Mouse (Mus musculus) ES-E14 (cell line): ENCODE results near the gene Slc22a3. TPM values are rescaled to one million over a fixed set of nuclear protein-coding genes. Genes with fewer than 3 reads are reported as not detected.

Source experiments
- DNase-seq: peaks from one replicate; pipeline ENCODE4 v3.0.0-alpha.2; 2013; ENCODE audit warnings: low read depth, low spot score
- H3K27ac ChIP-seq: 2 replicates; pipeline ENCODE4 v1.5.1; 2012; ENCODE audit warnings: low read depth, mild to moderate bottlenecking, low read length, moderate library complexity, mixed read lengths; ENCODE audit not compliant: poor library complexity, insufficient read depth, severe bottlenecking
- H3K36me3 ChIP-seq: 2 replicates; pipeline ENCODE4 v1.6.1; 2012; ENCODE audit warnings: mild to moderate bottlenecking, low read length, moderate library complexity, mixed read lengths; ENCODE audit not compliant: control insufficient read depth, poor library complexity, insufficient read depth, severe bottlenecking
- H3K4me1 ChIP-seq, 2 experiments: fragments of 150-350 bp in 1 of 2; sonication (generic) in 1 of 2; 2 replicates each; pipeline ENCODE4 v1.6.1; 2012; ENCODE audit warnings: low read length in 2 of 2, mild to moderate bottlenecking in 1 of 2, mixed read lengths in 1 of 2; ENCODE audit not compliant: control insufficient read depth in 2 of 2, insufficient read depth in 2 of 2, poor library complexity in 1 of 2
- H3K4me3 ChIP-seq, 2 experiments: fragments of 150-350 bp in 1 of 2; sonication (generic) in 1 of 2; 2 replicates each; pipeline ENCODE4 v1.5.1; 2012; ENCODE audit warnings: low read length in 2 of 2, low read depth in 1 of 2, mild to moderate bottlenecking in 1 of 2, mixed read lengths in 1 of 2; ENCODE audit not compliant: insufficient read depth in 1 of 2, poor library complexity in 1 of 2, severe bottlenecking in 1 of 2
- H3K9ac ChIP-seq: 2 replicates; pipeline ENCODE4 v1.6.1; 2012; ENCODE audit warnings: low read depth, mild to moderate bottlenecking, low read length, mixed read lengths; ENCODE audit not compliant: poor library complexity, insufficient read depth, severe bottlenecking
- H3K9me3 ChIP-seq: fragments of 150-350 bp; sonication (generic); 2 replicates; pipeline ENCODE4 v1.6.1; 2012; ENCODE audit warnings: low read depth, mild to moderate bottlenecking, low read length; ENCODE audit not compliant: control insufficient read depth, insufficient read depth
- CHD2 ChIP-seq: IDR thresholded peaks from 2 replicates; pipeline ENCODE4 v1.6.1; 2014; ENCODE audit warnings: mild to moderate bottlenecking, low read depth, low read length, inconsistent platforms
- HCFC1 ChIP-seq: IDR thresholded peaks from 2 replicates; pipeline ENCODE4 v1.6.1; 2012; ENCODE audit warnings: low read length, inconsistent platforms, borderline replicate concordance; ENCODE audit not compliant: insufficient read depth
- MAFK ChIP-seq: IDR thresholded peaks from 2 replicates; pipeline ENCODE4 v1.6.1; 2014; ENCODE audit warnings: mild to moderate bottlenecking, low read depth, low read length, inconsistent platforms; ENCODE audit not compliant: insufficient read depth
- ZC3H11A ChIP-seq: IDR thresholded peaks from 2 replicates; pipeline ENCODE4 v1.6.1; 2012; ENCODE audit warnings: low read depth, mild to moderate bottlenecking, inconsistent platforms, low read length, borderline replicate concordance
- ZNF384 ChIP-seq: IDR thresholded peaks from 2 replicates; pipeline ENCODE4 v1.6.1; 2012; ENCODE audit warnings: low read depth, low read length, inconsistent platforms
- in situ Hi-C, 2 experiments: fragments of 600-800 bp; cut with MboI; formaldehyde crosslinking; loops; one replicate each; pipeline ENCODE4 v1.15.1; 2025; ENCODE audit warnings: low sequenced_read_pairs in 2 of 2, inconsistent platforms in 1 of 2; ENCODE audit not compliant: unreplicated experiment in 2 of 2
- total RNA-seq: library from RNA; depleted of rRNA; stranded (reverse); fragments of 300-350 nt; gene quantifications from 2 replicates; pipeline ENCODE4 v1.2.3, GENCODE M21; 2012; rRNA removed

Gene Slc22a3
- total RNA-seq, 1 experiment = 0.22 TPM

GRCm38 (mm10) chr17:12371310-12371925 is 136.1 kb downstream of the Slc22a3 start:
- in situ Hi-C loops = loop anchor here in 1 of 2 experiments (25.0 kb wide), 1 partner anchor 334 kb away; no protein-coding TSS in a partner anchor
- Histone ChIP-seq H3K4me3 (no peak overlapping the region), H3K9ac (no peak overlapping the region), H3K27ac (no peak overlapping the region), H3K4me1 (peaks cover 0 to 7% of the 10 kb centered on the region in 2 experiments; a peak in 1 of 4 replicates), H3K9me3 (no peaks in the 10 kb centered on the region), H3K36me3 (no peaks in the 10 kb centered on the region)
- DNase-seq = peak; percentile 38
- TF ChIP-seq CHD2 (no peak), HCFC1 (no peak), ZC3H11A (no peak), MAFK (peak; percentile 62), ZNF384 (peak; percentile 100)

DNA sequence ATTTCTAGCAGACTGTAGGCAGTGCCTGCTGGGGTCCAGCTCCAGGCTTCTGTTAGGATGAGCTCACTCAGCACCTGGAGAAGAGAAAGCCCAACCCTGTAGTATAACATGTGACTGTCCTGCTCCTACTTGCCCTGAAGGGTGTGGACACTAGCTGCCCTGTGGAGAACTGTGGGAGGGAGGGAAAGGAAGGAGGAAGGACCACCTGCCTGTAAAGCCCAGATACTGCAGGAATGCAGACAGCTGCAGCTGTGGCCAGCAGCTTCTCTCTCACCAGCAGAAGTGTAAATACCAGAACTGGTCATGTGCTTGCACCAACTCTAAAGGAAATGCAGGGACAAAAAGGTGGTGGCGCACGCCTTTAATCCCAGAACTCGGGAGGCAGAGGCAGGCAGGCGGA is 137.2 kb downstream of the Slc22a3 start:
- Histone ChIP-seq H3K9me3 (no peaks in the 10 kb centered on the region), H3K9ac (no peak overlapping the region), H3K36me3 (no peaks in the 10 kb centered on the region), H3K4me1 (peaks cover 0 to 7% of the 10 kb centered on the region in 2 experiments; a peak in 1 of 4 replicates), H3K27ac (no peak overlapping the region), H3K4me3 (no peak overlapping the region)
- DNase-seq = no peak
- TF ChIP-seq MAFK (no peak), CHD2 (no peak), ZC3H11A (no peak), HCFC1 (no peak), ZNF384 (no peak)
- in situ Hi-C loops = loop anchor here in 1 of 2 experiments (25.0 kb wide), 1 partner anchor 333 kb away; no protein-coding TSS in a partner anchor

GRCm38 (mm10) chr17:12369393-12369792 is 138.1 kb downstream of the Slc22a3 start:
- TF ChIP-seq CHD2 (no peak), ZNF384 (no peak), MAFK (no peak), ZC3H11A (no peak), HCFC1 (no peak)
- H3K4me1 ChIP-seq = peaks cover 0 to 8% of the 10 kb centered on the region in 2 experiments; a peak in 1 of 4 replicates
- DNase-seq = no peak
- no peak overlapping the region for H3K9ac ChIP-seq
- no peak overlapping the region for H3K27ac ChIP-seq
- H3K4me3 ChIP-seq = no peak overlapping the region
- in situ Hi-C loops = loop anchor here (10.0 to 25.0 kb wide), 2 partner anchors 332 to 335 kb away; no protein-coding TSS in a partner anchor
- no peaks in the 10 kb centered on the region for H3K36me3 ChIP-seq
- H3K9me3 ChIP-seq = no peaks in the 10 kb centered on the region

Other genes starting within 250 kb of the Slc22a3 start
- gene Map3k4, start 188.9 kb downstream of the Slc22a3 start, total RNA-seq = 31.7 and 34.7 TPM in 2 replicates
- not detected in 2 replicates for gene Plg, start 129.1 kb downstream of the Slc22a3 start, total RNA-seq
- gene Slc22a2, start 76.4 kb upstream of the Slc22a3 start, total RNA-seq = not detected in 2 replicates
- 0.11 and 0.18 TPM in 2 replicates for gene Slc22a1, start 168.1 kb upstream of the Slc22a3 start, total RNA-seq